Mouse (Mus musculus) limb, embryonic 11.5 days (tissue): ENCODE results near the gene Mdm1. TPM values are rescaled to one million over a fixed set of nuclear protein-coding genes. Genes with fewer than 3 reads are reported as not detected.

ENCODE experiments used
- ATAC-seq: fragments of 200-750 bp; cut with Nextera tagmentation; 2 replicates; pipeline ENCODE4 v1.8.0; 2017; ENCODE audit warnings: low read depth; ENCODE audit not compliant: insufficient number of reproducible peaks, low FRiP score, low TSS enrichment
- DNase-seq: peaks from one replicate; pipeline ENCODE4 v3.0.0-alpha.2; 2015; ENCODE audit warnings: low spot score
- H3K27ac ChIP-seq: fragments of 300-500 bp; sonication (generic); replicated peaks from 2 replicates; pipeline ENCODE4 v1.5.1; 2014; ENCODE audit warnings: low read depth, mild to moderate bottlenecking, low read length
- H3K27me3 ChIP-seq: fragments of 300-500 bp; sonication (generic); 2 replicates; pipeline ENCODE4 v1.6.1; 2014; ENCODE audit warnings: mild to moderate bottlenecking, low read length, mixed read lengths; ENCODE audit not compliant: control insufficient read depth, insufficient read depth
- H3K36me3 ChIP-seq: fragments of 300-500 bp; sonication (generic); 2 replicates; pipeline ENCODE4 v1.6.1; 2014; ENCODE audit warnings: mild to moderate bottlenecking, low read length, moderate library complexity, mixed read lengths; ENCODE audit not compliant: control insufficient read depth, insufficient read depth
- H3K4me1 ChIP-seq: fragments of 300-500 bp; sonication (generic); 2 replicates; pipeline ENCODE4 v1.6.1; 2014; ENCODE audit warnings: low read length, mixed read lengths; ENCODE audit not compliant: control insufficient read depth, insufficient read depth
- H3K4me2 ChIP-seq: fragments of 300-500 bp; sonication (generic); 2 replicates; pipeline ENCODE4 v1.6.1; 2014; ENCODE audit warnings: low read depth, mild to moderate bottlenecking, moderate library complexity; ENCODE audit not compliant: severe bottlenecking
- H3K4me3 ChIP-seq: fragments of 300-500 bp; sonication (generic); 2 replicates; pipeline ENCODE4 v1.5.1; 2014; ENCODE audit warnings: low read depth, low read length
- H3K9ac ChIP-seq: fragments of 300-500 bp; sonication (generic); 2 replicates; pipeline ENCODE4 v1.6.1; 2014; ENCODE audit warnings: mild to moderate bottlenecking, low read length
- H3K9me3 ChIP-seq: fragments of 300-500 bp; sonication (generic); 2 replicates; pipeline ENCODE4 v1.6.1; 2016; ENCODE audit warnings: low read length; ENCODE audit not compliant: control insufficient read depth
- WGBS: fragments of 180-500 bp; shearing (Covaris S2); extraction: QIAGEN DNeasy Blood & Tissue Kit; methylation state at CpG from one replicate; pipeline ENCODE4 v1.1.7; 2014; 5-methylcytosine and 5-hydroxymethylcytosine counted together
- polyA plus RNA-seq: library from polyadenylated mRNA; unstranded; fragments of >200 nt; fragmentation: Nextera tagmentation; extraction: Ambion mirVana; gene quantifications from 2 replicates; pipeline ENCODE4 v1.2.1, GENCODE M21; 2014

Gene Mdm1
- 58.7 and 64.2 TPM in 2 replicates for polyA plus RNA-seq

DNA sequence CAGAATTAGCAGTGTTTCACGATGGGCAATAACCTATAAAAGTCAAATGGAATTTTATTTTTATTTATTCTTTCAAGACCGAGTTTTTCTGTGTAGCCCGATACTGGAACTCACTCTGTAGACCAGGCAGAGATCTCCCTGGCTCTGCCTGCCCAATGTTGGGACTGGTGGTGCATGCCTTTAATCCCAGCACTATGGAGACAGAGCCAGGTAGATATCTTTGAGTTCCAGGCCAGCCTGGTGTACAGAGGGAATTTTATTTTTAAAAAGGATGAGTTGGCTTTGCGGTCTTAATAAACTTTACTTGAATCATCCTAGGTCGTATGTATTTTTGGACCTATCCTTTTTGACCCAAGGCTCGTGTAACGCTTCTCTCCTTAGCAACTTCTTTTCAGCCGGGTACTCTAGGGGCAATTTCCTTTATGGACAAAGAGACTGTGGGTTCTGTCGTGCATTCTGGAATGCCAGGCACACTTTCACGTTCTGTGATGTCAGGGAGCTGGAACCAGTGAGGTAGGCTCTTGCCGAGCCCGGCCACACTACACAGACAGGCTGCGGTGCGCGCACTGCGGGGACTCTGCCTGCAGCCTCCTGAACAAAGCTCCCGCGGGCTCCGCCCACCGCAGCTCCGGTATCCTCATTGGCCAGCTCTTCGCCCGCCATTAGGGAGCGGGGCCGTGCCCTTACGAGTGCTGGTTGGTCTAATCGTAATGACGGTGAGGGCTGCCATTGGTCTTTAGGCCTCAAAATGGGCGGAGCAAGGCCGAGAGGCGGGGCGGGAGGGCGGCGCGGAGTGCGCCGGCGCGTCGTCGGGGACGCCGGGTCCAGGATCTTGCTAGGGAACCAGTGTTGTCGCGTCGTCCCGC is at the start of gene Mdm1:
Gene Mdm1 (plus strand): TSS at position 794 of the 866 bp plus-strand sequence.
- ATAC-seq (peak; percentile 100), DNase-seq (peak; percentile 98)
- peak within 1 kb of the TSS; percentile 82 for H3K9ac ChIP-seq
- H3K4me3 ChIP-seq, result peak within 1 kb of the TSS; percentile 93
- H3K27me3 ChIP-seq, result no peaks in the 10 kb centered on the region
- 0 out of 2 replicates have a peak within 1 kb of the TSS, but pooled peaks have one; percentile 5 for H3K27ac ChIP-seq
- no peaks in the 10 kb centered on the region for H3K9me3 ChIP-seq
- H3K4me1 ChIP-seq, result 0 out of 2 replicates have a peak, but pooled peaks cover 2% of the 10 kb centered on the region
- 6% methylated on average over 47 of the region's 47 CpGs for WGBS
- H3K36me3 ChIP-seq, result no peaks in the 10 kb centered on the region; the same call in 1 of the 2 replicates
- H3K4me2 ChIP-seq, result peak within 1 kb of the TSS; percentile 73

DNA sequence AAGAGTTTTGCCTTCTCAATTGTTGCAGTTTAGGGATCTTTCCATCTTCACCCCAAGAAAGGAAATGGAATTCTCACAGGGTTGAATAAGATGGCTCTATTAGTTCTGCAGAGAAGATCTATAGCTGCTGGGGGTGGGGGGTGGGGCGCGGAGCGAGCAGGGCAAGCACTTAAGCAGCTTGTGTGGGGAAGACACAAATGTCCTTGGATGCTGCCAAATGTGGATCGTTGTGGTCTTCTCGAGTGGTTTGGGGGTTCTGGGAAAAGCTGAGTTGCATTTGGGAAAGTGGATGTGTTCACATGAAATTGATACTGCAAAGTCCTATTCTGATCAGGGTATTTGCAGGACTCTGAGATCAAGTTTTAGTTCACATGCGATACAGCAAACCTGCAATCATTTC is 48.9 kb upstream of the Mdm1 start:
- WGBS, result 86% methylated on average over 6 of the region's 6 CpGs
- Histone ChIP-seq H3K9me3 (no peaks in the 10 kb centered on the region), H3K4me3 (no peak overlapping the region), H3K4me2 (no peak overlapping the region), H3K27me3 (no peaks in the 10 kb centered on the region), H3K4me1 (no peaks in the 10 kb centered on the region; the same call in 1 of the 2 replicates), H3K9ac (no peak overlapping the region), H3K36me3 (no peaks in the 10 kb centered on the region), H3K27ac (no peak overlapping the region)
- ATAC-seq (no peak), DNase-seq (no peak)

DNA sequence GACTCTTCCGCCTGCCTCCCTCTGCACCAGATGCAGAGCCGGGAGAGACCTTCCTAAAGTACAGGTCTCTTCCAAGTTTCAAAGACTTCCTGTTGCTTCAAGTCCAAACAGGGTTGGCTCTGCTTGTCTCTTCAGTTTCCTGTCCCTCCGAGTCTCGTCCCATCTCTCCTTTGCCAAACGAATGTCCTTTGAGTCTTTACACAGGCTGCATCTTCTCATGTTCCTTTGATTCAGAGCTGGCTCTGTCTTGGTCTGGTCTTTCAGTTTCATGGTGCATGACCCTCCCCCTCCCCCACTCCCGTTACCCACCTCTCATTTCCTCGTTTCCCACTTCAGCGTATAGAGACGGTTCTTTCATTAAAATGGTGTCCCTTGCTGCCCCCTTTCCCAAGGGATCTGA is 47.9 kb upstream of the Mdm1 start:
- H3K9ac ChIP-seq, result no peak overlapping the region
- no peak overlapping the region for H3K4me3 ChIP-seq
- H3K36me3 ChIP-seq, result no peaks in the 10 kb centered on the region
- no peaks in the 10 kb centered on the region for H3K9me3 ChIP-seq
- no peak overlapping the region for H3K27ac ChIP-seq
- ATAC-seq (no peak), DNase-seq (no peak)
- no peak overlapping the region for H3K4me2 ChIP-seq
- no peaks in the 10 kb centered on the region for H3K27me3 ChIP-seq
- WGBS, result 60% methylated on average over 9 of the region's 9 CpGs
- no peaks in the 10 kb centered on the region for H3K4me1 ChIP-seq

DNA sequence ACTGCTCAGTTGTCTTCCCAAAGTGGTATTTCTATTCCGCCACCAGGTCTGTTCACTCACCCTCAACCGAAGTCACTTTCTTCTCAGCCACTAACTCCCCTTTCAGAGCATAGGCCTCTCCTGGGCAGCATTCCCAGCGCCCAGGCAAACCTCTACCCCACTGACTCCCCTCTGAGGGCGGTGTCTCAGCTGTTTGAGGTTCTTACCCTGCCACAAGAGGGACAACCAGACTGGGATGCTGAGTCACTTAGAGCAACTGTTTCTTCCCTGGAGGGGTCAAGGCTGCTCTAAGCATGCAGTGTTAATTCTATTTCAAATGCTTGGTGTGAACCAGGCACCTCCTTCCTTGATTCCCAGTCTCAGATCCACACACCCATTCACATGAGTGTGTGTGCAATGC is 46.8 kb upstream of the Mdm1 start:
- H3K27me3 ChIP-seq, result no peaks in the 10 kb centered on the region
- H3K4me3 ChIP-seq, result no peak overlapping the region
- WGBS, result 78% methylated on average over 4 of the region's 4 CpGs
- H3K9me3 ChIP-seq, result no peaks in the 10 kb centered on the region
- no peak for DNase-seq
- no peak overlapping the region for H3K27ac ChIP-seq
- ATAC-seq, result no peak
- H3K4me1 ChIP-seq, result no peaks in the 10 kb centered on the region
- no peaks in the 10 kb centered on the region for H3K36me3 ChIP-seq
- H3K9ac ChIP-seq, result no peak overlapping the region
- no peak overlapping the region for H3K4me2 ChIP-seq

DNA sequence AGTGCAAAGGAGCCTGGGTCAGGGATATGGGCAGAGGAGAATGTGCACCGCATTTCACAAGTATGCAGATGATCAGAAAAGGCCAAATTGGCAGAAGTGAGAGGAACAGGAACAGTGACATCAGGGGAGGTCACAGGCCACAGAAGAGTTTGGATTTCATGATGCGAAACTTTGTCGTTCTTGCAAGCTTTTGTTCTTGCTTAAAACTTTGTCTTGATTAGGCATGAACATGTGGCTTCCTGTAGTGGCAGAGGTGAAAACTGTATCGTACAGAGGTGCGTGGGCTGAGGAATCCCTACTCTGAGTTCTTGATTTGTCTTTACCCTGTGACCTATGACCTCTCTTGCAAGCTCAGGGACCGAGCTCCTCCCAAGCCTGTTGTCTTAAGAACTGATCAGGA is 45.4 kb upstream of the Mdm1 start:
- H3K9ac ChIP-seq, result no peak overlapping the region
- WGBS, result 89% methylated on average over 6 of the region's 6 CpGs
- H3K4me1 ChIP-seq, result no peaks in the 10 kb centered on the region
- H3K4me2 ChIP-seq, result no peak overlapping the region
- no peak for DNase-seq
- ATAC-seq, result no peak
- no peak overlapping the region for H3K27ac ChIP-seq
- H3K9me3 ChIP-seq, result no peaks in the 10 kb centered on the region
- H3K27me3 ChIP-seq, result no peaks in the 10 kb centered on the region
- H3K4me3 ChIP-seq, result no peak overlapping the region
- no peaks in the 10 kb centered on the region for H3K36me3 ChIP-seq

DNA sequence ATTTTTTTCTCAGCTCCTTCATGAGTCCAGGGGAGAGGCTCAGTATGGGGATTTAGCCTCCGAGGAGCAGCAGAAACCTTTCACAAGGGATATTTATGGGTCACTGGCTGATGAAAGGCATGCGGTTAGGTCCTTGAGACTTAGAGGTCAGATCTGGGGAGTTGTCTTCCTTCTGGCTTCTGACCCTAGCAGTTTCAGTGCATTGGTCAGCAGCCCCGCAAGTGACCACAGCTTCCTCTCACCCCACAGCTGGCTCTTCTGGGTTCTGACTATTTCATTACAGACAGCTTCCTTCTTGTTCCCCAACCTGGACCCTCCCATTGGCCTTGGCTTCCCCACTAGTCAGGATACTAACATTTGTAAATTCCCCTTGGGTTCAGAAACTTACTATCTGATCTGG is 43.7 kb upstream of the Mdm1 start:
- H3K9me3 ChIP-seq, result no peaks in the 10 kb centered on the region
- no peaks in the 10 kb centered on the region for H3K4me1 ChIP-seq
- DNase-seq (no peak), ATAC-seq (no peak)
- 82% methylated on average over 3 of the region's 3 CpGs for whole genome bisulfite sequencing
- H3K4me2 ChIP-seq, result no peak overlapping the region
- H3K36me3 ChIP-seq, result no peaks in the 10 kb centered on the region
- H3K4me3 ChIP-seq, result no peak overlapping the region
- H3K9ac ChIP-seq, result no peak overlapping the region
- H3K27ac ChIP-seq, result no peak overlapping the region
- no peaks in the 10 kb centered on the region for H3K27me3 ChIP-seq

DNA sequence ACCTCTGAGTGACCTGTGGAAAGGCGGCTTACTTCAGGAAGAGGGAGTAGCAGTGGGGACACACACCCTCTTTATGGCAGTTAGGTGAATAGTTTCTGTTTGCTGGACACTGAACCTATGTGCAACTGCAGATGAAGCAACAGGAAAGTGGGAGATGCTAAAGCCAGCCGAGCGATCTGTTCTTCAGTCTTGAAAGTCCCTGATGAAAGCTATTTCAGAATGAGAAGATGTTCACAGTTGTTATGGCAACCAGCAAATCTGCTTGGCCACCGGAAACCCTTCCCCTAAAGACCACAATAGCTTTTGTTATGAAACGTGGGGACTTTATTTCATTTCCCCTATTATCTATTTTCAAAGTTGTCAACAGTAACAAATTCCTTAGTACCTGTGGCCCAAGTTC is 41.0 kb upstream of the Mdm1 start:
- 0 out of 2 replicates have a peak, but pooled peaks cover 4% of the 10 kb centered on the region for H3K4me1 ChIP-seq
- ATAC-seq, result no peak
- H3K27me3 ChIP-seq, result no peaks in the 10 kb centered on the region

DNA sequence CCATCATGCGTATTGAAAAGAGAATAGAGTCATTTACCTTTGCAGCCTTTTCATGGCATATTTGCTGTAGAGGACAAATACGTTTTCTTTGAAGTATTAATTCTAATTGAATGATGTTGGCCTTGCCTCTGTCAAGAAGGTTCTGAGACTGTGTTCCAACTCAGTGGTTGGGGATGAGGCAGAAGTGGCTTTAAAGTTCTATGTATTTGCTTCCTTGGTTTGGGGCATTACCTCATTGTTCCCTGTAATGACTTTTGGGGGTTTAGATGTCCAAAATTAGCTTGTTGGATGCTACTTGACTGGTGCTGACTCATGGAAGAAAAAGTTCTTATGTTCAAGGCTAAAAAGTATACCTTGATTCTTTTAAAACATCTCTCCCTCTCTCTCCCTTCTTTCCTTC is 40.6 kb upstream of the Mdm1 start:
- Histone ChIP-seq H3K4me3 (no peak overlapping the region), H3K4me2 (no peak overlapping the region), H3K4me1 (0 out of 2 replicates have a peak, but pooled peaks cover 4% of the 10 kb centered on the region), H3K9ac (no peak overlapping the region), H3K9me3 (no peaks in the 10 kb centered on the region), H3K27me3 (no peaks in the 10 kb centered on the region), H3K27ac (no peak overlapping the region), H3K36me3 (no peaks in the 10 kb centered on the region)
- ATAC-seq (no peak), DNase-seq (no peak)
- 87% methylated on average over 2 of the region's 2 CpGs for WGBS

More for the DNA sequence above, 41.0 kb upstream of the Mdm1 start:
- Histone ChIP-seq H3K4me2 (no peak overlapping the region), H3K9me3 (no peaks in the 10 kb centered on the region), H3K4me3 (no peak overlapping the region), H3K36me3 (no peaks in the 10 kb centered on the region), H3K27ac (no peak overlapping the region), H3K9ac (no peak overlapping the region)
- no peak for DNase-seq
- WGBS, result 85% methylated on average over 5 of the region's 5 CpGs
